Mouse (Mus musculus): ENCODE measurements around the gene Igsf11. TPM values are rescaled to one million over a fixed set of nuclear protein-coding genes. Genes with fewer than 3 reads are reported as not detected.

The Igsf11 gene
- polyA plus RNA-seq, 1 experiment from 2014 or later = 4.3 TPM

DNA sequence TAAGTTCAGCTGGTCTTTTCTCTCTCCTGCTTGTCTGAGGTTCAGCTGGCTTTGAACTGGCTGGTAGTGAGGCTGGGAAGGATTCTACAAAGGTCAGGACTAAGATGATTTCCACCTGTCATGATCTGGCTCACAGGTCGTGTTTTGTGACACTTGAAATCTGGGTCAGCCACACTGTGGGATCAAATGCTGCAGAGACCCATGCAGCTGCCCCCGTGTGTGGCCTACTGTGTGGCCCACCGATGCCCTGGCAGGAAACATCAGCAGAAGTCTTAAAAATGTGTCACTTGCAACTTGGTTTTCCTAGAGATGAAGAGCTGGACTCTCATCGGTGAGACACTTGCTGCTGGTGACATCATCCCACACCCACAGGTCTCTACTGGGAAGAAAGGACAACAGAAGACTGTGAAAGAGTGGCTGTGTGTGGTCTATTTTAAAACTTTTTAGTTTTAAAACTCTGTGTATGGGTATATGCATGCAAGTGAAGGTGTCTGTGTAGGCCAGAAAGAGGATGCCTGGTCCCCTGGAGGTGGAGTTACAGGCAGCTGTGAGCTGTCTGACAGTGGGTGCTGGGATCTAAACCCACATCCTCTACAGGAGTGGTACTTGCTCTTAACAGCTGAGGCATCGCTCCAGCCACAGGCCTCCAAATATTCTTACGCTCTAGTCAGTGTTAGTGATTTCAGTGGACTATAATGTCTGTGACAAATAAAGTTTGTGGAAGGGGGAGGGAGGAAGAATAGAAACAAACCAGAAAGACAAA is 106.2 kb downstream of the Igsf11 start:
- no peaks in the 10 kb centered on the region for H3K4me1 ChIP-seq (replicated peaks)
- H3K4me2 ChIP-seq = no peak overlapping the region
- H3K36me3 ChIP-seq = no peaks in the 10 kb centered on the region
- ATAC-seq (ENCODE audit: low FRiP score, low read depth) = no peak
- H3K9me3 ChIP-seq = no peaks in the 10 kb centered on the region
- 78% methylated on average over 6 of the region's 6 CpGs for WGBS
- H3K27me3 ChIP-seq = no peaks in the 10 kb centered on the region
- no peak overlapping the region for H3K27ac ChIP-seq (replicated peaks)
- H3K9ac ChIP-seq = no peak overlapping the region
- H3K4me3 ChIP-seq = no peak overlapping the region

DNA sequence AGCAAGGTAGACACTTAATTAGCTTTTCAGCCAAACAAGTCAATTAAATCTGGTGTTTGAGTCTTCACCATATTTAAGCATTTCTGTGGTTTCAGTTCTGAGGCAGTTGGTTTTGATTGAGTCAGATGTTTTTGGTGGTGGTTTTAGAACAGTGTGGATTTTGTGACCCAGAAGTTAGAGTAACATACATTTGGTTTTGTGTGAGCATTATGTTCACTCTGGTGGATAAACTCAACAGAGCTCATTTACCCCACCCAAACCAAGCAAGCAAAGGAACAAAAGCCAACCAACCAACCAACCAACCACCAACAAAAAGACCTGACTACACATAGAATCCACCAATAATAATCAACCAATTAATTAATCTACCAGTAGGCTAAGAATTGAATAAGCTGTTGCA is 106.8 kb downstream of the Igsf11 start:
- no peak for ATAC-seq (ENCODE audit: low FRiP score, low read depth)
- H3K4me1 ChIP-seq (replicated peaks) = no peaks in the 10 kb centered on the region
- H3K27ac ChIP-seq (replicated peaks) = no peak overlapping the region
- no peak overlapping the region for H3K4me2 ChIP-seq
- no peaks in the 10 kb centered on the region for H3K9me3 ChIP-seq
- no peak overlapping the region for H3K9ac ChIP-seq
- no peaks in the 10 kb centered on the region for H3K36me3 ChIP-seq
- no peak overlapping the region for H3K4me3 ChIP-seq
- H3K27me3 ChIP-seq = no peaks in the 10 kb centered on the region

DNA sequence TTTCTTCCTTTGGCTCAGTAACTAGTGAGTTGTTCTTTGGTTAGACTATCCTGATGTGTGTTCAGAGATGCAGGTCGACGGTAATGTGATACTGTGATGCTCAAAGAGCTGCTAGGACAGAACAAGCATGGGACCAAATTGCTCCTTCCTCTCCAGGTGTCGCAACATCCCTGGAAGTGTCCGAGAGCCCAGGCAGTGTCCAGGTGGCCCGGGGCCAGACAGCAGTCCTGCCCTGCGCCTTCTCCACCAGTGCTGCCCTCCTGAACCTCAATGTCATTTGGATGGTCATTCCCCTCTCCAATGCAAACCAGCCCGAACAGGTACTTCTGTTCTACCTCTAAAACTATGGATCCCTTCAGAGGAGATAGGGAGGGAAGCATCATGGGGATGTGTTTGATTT is 114.5 kb downstream of the Igsf11 start:
- Histone ChIP-seq H3K4me1 (replicated peaks) (no peaks in the 10 kb centered on the region), H3K36me3 (no peaks in the 10 kb centered on the region), H3K4me3 (no peak overlapping the region), H3K9me3 (no peaks in the 10 kb centered on the region), H3K4me2 (no peak overlapping the region), H3K9ac (no peak overlapping the region), H3K27me3 (no peaks in the 10 kb centered on the region), H3K27ac (replicated peaks) (no peak overlapping the region)
- 91% methylated on average over 7 of the region's 7 CpGs for WGBS
- no peak for ATAC-seq (ENCODE audit: low FRiP score, low read depth)

DNA sequence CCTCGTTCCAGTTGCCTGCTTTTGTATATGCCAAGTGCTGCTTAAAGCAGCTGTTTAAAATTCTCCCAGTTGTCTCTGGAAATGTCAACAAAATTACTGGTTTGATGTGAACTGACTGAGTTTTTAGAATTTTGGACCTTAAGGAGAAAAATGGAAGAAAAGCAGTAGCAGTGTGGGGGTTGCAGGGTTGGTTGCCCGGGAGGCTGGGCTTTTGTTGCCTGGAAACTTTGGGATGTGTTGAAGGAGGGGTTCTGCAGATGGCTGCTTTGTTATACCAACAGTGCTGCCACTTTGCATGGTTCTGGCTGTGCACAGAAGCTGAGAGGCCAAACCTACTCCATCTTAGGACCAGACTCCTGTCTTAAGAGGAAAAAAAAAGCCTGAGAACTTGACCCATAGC is 127.0 kb downstream of the Igsf11 start:
- Histone ChIP-seq H3K4me2 (no peak overlapping the region), H3K9me3 (peaks cover 5% of the 10 kb centered on the region; the same call in 1 of the 2 replicates), H3K27ac (replicated peaks) (0 out of 2 replicates have a peak overlapping the region, but pooled peaks have one; percentile 25), H3K4me1 (replicated peaks) (0 out of 2 replicates have a peak, but pooled peaks cover 3% of the 10 kb centered on the region), H3K9ac (no peak overlapping the region), H3K36me3 (no peaks in the 10 kb centered on the region), H3K27me3 (no peaks in the 10 kb centered on the region), H3K4me3 (no peak overlapping the region)
- ATAC-seq (ENCODE audit: low FRiP score, low read depth) = no peak; the same call in 1 of the 2 replicates
- 23% methylated on average over 2 of the region's 2 CpGs for WGBS

DNA sequence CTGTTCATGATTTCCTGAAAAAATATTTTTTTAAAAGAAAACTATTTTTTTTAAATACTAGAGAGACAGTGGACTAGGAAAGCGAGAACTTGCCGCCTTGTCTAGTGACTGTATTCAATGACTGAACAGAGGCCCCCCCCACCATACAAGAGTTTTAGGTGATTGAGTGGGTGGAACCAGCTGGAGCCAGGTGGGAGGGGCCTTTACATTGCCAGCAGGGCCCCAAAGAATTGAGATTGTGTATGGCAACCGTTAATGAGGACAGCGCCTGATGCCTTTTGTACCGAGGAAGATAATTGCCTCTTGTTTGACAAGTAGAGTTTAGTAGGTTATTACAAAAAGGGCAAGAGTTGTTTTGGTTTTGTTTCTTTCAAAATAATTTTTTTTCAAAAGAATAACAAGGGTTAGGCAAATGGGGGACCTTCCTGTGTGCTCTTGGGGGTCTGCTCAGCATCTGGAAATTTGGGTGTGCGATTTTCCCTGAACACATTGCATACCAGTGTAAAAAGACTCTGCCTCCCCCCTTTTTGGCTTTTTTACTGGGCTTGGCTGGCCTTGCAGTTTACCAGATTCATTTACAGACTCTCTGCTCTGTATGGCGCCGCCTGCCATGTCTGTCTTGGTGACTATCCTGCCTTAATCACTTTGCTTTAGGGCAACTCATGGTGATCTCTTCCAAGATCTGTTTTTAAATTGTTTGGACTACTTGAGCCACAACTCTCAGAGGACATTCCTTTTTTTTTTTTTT is 133.7 kb downstream of the Igsf11 start:
- no peaks in the 10 kb centered on the region for H3K4me1 ChIP-seq (replicated peaks)
- H3K9me3 ChIP-seq = no peaks in the 10 kb centered on the region
- no peaks in the 10 kb centered on the region for H3K27me3 ChIP-seq
- H3K9ac ChIP-seq = no peak overlapping the region
- H3K4me2 ChIP-seq = no peak overlapping the region
- no peak overlapping the region for H3K4me3 ChIP-seq
- no peaks in the 10 kb centered on the region for H3K36me3 ChIP-seq
- 49% methylated on average over 8 of the region's 8 CpGs for WGBS
- H3K27ac ChIP-seq (replicated peaks) = no peak overlapping the region
- no peak for ATAC-seq (ENCODE audit: low FRiP score, low read depth)

DNA sequence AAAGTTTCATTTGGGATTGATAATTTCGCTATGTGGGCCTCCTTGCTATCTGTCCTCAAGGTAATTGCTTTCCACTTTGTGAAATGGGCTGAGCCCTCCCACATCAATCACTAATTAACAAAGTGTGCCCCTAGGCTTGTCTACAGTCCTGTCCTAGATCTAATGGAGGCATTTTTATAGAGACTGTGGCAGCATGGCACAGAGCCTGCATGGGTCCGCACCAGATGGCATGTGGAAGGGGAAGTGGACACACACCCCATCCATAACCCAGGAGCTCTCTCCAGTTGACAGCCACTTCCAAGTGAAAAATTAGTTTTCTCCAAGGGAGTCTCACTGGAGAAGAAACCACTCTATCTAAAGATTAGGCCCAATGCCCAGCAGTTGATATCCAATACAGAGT is 138.9 kb downstream of the Igsf11 start:
- Histone ChIP-seq H3K4me2 (no peak overlapping the region), H3K27me3 (no peaks in the 10 kb centered on the region), H3K9ac (no peak overlapping the region), H3K4me3 (no peak overlapping the region), H3K36me3 (no peaks in the 10 kb centered on the region), H3K9me3 (no peaks in the 10 kb centered on the region), H3K4me1 (replicated peaks) (no peaks in the 10 kb centered on the region), H3K27ac (replicated peaks) (no peak overlapping the region)
- WGBS = 42% methylated on average over 2 of the region's 2 CpGs
- peak; percentile 75; the same call in 1 of the 2 replicates for ATAC-seq (ENCODE audit: low FRiP score, low read depth)

DNA sequence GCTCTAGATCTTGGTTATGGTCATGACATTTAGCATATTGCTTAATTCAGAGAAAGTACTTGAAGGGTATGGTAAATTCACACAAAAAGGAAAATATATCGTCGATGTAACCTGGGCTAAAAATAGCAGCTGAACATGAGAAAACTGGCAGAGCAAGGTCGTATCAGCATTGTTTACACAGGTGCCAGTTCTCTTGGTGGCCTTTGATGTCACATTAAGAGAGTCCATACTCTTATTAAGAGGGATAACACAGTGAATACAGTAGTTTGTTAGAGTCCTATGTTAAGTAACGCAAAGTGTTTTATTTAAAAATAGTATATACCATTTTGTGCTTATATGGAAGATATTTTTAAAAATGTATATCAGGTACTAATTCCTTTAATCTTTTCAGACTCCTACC is 144.8 kb downstream of the Igsf11 start:
- Histone ChIP-seq H3K27ac (replicated peaks) (no peak overlapping the region), H3K4me1 (replicated peaks) (no peaks in the 10 kb centered on the region), H3K36me3 (no peaks in the 10 kb centered on the region), H3K9me3 (no peaks in the 10 kb centered on the region), H3K9ac (no peak overlapping the region), H3K27me3 (no peaks in the 10 kb centered on the region), H3K4me2 (no peak overlapping the region), H3K4me3 (no peak overlapping the region)
- no peak for ATAC-seq (ENCODE audit: low FRiP score, low read depth)
- 83% methylated on average over 4 of the region's 4 CpGs for WGBS

DNA sequence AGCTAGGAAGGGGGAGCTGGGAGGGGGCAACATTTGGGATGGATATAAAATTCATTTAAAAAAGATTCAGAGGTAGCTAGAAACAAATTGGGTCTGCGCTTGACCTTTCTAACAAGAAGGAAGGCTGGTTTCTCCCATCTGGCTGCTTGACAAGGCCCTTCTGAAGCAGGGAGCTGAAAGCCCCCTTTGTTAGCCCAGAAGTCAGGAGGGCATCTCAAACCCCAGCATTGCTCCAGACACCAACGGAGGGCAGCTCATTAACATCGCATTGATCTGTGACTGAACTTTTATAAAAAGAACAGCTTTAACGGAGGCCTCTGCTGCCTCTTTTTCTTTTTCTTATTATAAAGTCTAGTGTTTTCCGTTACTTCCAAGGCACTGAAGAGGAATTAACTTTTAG is 151.9 kb downstream of the Igsf11 start:
- H3K9ac ChIP-seq = no peak overlapping the region
- no peaks in the 10 kb centered on the region for H3K4me1 ChIP-seq (replicated peaks)
- ATAC-seq (ENCODE audit: low FRiP score, low read depth) = no peak
- no peak overlapping the region for H3K4me2 ChIP-seq
- WGBS = 25% methylated on average over 5 of the region's 5 CpGs
- no peaks in the 10 kb centered on the region for H3K27me3 ChIP-seq
- no peaks in the 10 kb centered on the region for H3K9me3 ChIP-seq
- H3K4me3 ChIP-seq = no peak overlapping the region
- H3K36me3 ChIP-seq = no peaks in the 10 kb centered on the region
- no peak overlapping the region for H3K27ac ChIP-seq (replicated peaks)

DNA sequence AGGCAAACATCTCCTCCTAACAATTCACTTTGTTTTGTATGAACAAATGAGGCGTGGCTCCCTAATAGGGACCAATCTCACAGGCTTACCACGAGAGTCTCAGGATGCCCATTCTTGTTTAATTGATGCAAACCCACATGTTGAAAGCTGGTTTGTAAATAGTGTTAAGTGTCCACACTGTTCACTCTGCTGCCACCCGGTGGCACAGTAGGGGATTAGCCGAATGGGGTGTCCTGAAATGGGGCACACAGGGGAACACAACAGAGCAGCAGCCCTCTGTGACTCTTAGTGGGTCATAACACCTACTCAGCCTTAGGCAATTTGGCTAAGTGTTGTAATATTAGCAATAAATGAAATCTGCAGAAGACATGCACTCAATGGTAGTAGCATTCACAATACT is 156.4 kb downstream of the Igsf11 start:
- WGBS = 10% methylated on average over 4 of the region's 4 CpGs
- Histone ChIP-seq H3K36me3 (no peaks in the 10 kb centered on the region), H3K9me3 (no peaks in the 10 kb centered on the region), H3K27me3 (no peaks in the 10 kb centered on the region), H3K4me1 (replicated peaks) (no peaks in the 10 kb centered on the region), H3K4me3 (no peak overlapping the region), H3K27ac (replicated peaks) (no peak overlapping the region), H3K9ac (no peak overlapping the region), H3K4me2 (no peak overlapping the region)
- peak; percentile 71; the same call in 1 of the 2 replicates for ATAC-seq (ENCODE audit: low FRiP score, low read depth)

DNA sequence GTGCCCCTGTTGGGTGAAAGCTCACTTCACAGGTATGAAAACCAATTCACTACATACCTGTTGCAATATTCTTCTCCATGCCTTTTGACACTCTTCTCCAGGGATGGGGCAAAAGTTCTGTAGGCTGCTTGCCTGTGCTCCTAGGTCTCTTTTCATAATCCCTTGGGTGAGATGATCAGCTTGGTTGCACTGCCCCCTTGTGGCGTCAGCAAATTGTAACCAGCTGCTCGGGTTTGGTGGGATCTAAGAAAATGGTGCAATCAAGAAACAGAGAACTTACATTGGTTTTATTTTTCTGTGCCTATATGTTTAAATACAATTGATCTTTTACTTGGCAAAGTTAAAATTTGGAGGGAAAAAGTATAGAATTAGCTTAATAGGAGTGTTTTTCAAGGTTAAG is 160.5 kb downstream of the Igsf11 start:
- H3K27me3 ChIP-seq = no peaks in the 10 kb centered on the region
- H3K4me1 ChIP-seq (replicated peaks) = no peaks in the 10 kb centered on the region
- 1% methylated on average over 2 of the region's 2 CpGs for WGBS
- no peak for ATAC-seq (ENCODE audit: low FRiP score, low read depth)
- H3K9ac ChIP-seq = no peak overlapping the region
- no peak overlapping the region for H3K27ac ChIP-seq (replicated peaks)
- no peak overlapping the region for H3K4me2 ChIP-seq
- no peaks in the 10 kb centered on the region for H3K36me3 ChIP-seq
- H3K4me3 ChIP-seq = no peak overlapping the region
- no peaks in the 10 kb centered on the region for H3K9me3 ChIP-seq

DNA sequence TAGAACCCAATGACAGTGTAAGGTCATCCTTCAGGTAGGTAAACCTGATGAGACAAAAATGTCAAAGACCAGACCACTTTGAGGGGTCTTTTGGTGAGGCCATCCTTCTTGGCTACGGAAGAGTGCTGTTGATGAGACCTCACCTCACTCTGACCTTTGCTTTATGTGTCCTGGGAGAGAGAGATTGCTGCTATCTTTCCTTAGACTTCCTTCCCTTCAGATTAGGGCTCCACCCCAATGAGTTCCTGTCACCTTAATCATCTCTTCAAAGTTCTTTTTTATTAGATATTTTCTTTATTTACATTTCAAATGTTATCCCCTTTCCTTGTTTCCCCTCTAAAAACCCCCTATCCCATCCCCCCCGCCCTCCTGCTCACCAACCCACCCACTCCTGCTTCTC is 161.3 kb downstream of the Igsf11 start:
- ATAC-seq (ENCODE audit: low FRiP score, low read depth) = no peak
- Histone ChIP-seq H3K36me3 (no peaks in the 10 kb centered on the region), H3K27me3 (no peaks in the 10 kb centered on the region), H3K27ac (replicated peaks) (no peak overlapping the region), H3K4me3 (no peak overlapping the region), H3K4me1 (replicated peaks) (no peaks in the 10 kb centered on the region), H3K9ac (no peak overlapping the region), H3K9me3 (no peaks in the 10 kb centered on the region), H3K4me2 (no peak overlapping the region)
- WGBS = 84% methylated on average over 2 of the region's 2 CpGs

DNA sequence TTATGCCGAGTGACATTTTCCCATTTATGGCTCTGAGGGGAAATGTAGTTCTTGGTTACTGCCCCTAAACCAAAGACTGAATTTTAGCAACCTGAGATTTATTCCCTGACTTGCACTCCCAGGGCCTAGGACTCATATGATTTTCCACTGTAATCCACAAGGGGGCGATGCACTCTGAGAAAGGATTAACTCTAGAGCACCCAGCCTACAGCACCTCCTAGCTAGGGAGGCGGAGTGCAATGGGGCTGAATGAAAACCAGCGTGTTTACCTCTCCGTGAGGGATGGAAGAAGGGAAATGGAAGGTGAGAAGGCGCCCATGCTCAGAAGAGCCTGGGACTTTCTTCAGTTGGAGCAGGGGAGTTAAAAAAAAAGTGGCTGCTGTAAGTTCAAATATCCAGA is 163.6 kb downstream of the Igsf11 start:
- Histone ChIP-seq H3K4me3 (no peak overlapping the region), H3K27ac (replicated peaks) (no peak overlapping the region), H3K4me1 (replicated peaks) (no peaks in the 10 kb centered on the region), H3K27me3 (no peaks in the 10 kb centered on the region), H3K4me2 (no peak overlapping the region), H3K9ac (no peak overlapping the region), H3K36me3 (no peaks in the 10 kb centered on the region), H3K9me3 (no peaks in the 10 kb centered on the region)
- WGBS = 24% methylated on average over 6 of the region's 6 CpGs
- ATAC-seq (ENCODE audit: low FRiP score, low read depth) = no peak

All from hindbrain, embryonic 15.5 days (tissue).